Mouse (Mus musculus) thymus, adult 2 months (tissue): ENCODE measurements around the gene Cfap99. TPM values are rescaled to one million over a fixed set of nuclear protein-coding genes. Genes with fewer than 3 reads are reported as not detected.

Experiments used
- DNase-seq: peaks from one replicate; pipeline ENCODE4 v3.0.0; 2021
- H3K27ac ChIP-seq: fragments of 200-500 bp; 2 replicates; pipeline ENCODE4 v1.5.1; 2012; ENCODE audit warnings: low read length, control low read depth; ENCODE audit not compliant: control insufficient read depth, insufficient read depth
- H3K27me3 ChIP-seq: fragments of 200-500 bp; 2 replicates; pipeline ENCODE4 v1.6.1; 2012; ENCODE audit warnings: mild to moderate bottlenecking, low read length, moderate library complexity, mixed read lengths; ENCODE audit not compliant: control insufficient read depth, insufficient read depth
- H3K36me3 ChIP-seq: fragments of 200-500 bp; 2 replicates; pipeline ENCODE4 v1.6.1; 2012; ENCODE audit warnings: mild to moderate bottlenecking, low read length, moderate library complexity; ENCODE audit not compliant: control insufficient read depth, insufficient read depth
- H3K4me1 ChIP-seq: fragments of 200-500 bp; replicated peaks from 2 replicates; pipeline ENCODE4 v1.6.1; 2012; ENCODE audit warnings: low read length; ENCODE audit not compliant: control insufficient read depth, insufficient read depth
- H3K4me3 ChIP-seq: fragments of 200-500 bp; 2 replicates; pipeline ENCODE4 v1.5.1; 2012; ENCODE audit warnings: mild to moderate bottlenecking, low read length, control low read depth, moderate library complexity; ENCODE audit not compliant: control insufficient read depth, insufficient read depth
- CTCF ChIP-seq: fragments of 200-500 bp; IDR thresholded peaks from 2 replicates; pipeline ENCODE4 v1.5.1; 2012; ENCODE audit warnings: mild to moderate bottlenecking, control low read depth, low read length, moderate library complexity, borderline replicate concordance; ENCODE audit not compliant: control insufficient read depth, poor library complexity, insufficient read depth; ENCODE audit errors: extremely low read depth
- POLR2A ChIP-seq: fragments of 200-500 bp; IDR thresholded peaks from 2 replicates; pipeline ENCODE4 v1.6.1; 2012; ENCODE audit warnings: mild to moderate bottlenecking, low read length, control low read depth, moderate library complexity; ENCODE audit not compliant: control insufficient read depth, poor library complexity, insufficient read depth; ENCODE audit errors: extremely low read depth
- WGBS: fragments of 180-500 bp; shearing (Covaris S2); methylation state at CpG from one replicate; pipeline ENCODE4 v1.1.7; 2018; 5-methylcytosine and 5-hydroxymethylcytosine counted together
- polyA plus RNA-seq: library from polyadenylated mRNA; depleted of rRNA; stranded (reverse); fragments of >200 nt; gene quantifications from 2 replicates; pipeline ENCODE4 v1.2.3, GENCODE M21; 2012

Gene Cfap99
- polyA plus RNA-seq, 1 experiment: not detected

DNA sequence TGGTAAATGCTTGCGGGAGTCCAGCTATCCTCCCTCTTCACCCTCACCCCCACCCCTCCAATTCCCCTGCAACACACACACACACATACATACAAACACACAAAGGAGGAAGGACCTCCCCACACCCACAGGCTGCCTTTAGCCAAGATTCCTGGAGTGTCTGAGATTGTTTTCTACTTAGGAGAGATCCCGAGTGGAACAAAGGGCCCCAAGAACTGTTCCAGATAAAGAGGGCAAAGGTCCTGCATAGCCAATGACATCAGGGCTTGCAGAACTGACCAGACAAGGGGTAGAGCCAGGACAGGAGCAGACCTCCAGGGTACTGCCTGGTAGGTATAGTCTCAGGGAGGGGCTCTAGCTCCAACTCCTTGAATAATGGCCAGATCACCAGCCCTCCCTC is 6.3 kb downstream of the Cfap99 start:
- TF ChIP-seq CTCF: no peak
- no peak for TF ChIP-seq POLR2A
- H3K36me3 ChIP-seq: no peaks in the 10 kb centered on the region
- 76% methylated on average over 2 of the region's 2 CpGs for whole genome bisulfite sequencing
- H3K27ac ChIP-seq: no peak overlapping the region
- no peaks in the 10 kb centered on the region for H3K4me1 ChIP-seq
- no peak overlapping the region for H3K4me3 ChIP-seq
- no peaks in the 10 kb centered on the region for H3K27me3 ChIP-seq
- no peak for DNase-seq

DNA sequence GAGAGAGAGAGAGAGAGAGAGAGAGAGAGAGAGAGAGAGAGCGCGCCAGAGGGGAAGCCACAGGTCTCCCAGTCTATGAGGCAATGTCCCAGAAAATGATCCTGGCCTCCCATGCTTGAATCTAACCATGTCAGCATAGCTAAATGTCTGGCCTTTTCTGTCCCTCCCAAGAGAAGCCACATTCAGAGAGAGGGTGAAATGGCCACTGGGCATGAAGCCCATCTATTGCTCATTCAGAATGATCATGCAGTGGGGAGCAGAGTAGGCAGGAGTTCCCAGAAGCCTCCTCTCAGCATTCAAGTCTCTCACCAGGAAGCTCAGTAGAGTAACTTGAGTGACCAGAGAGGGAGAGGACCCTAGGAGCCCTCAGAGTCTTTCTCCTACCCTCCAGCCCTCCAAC is 6.7 kb downstream of the Cfap99 start:
- 100% methylated on average over 1 of the region's 2 CpGs for WGBS
- no peak for DNase-seq
- Histone ChIP-seq H3K4me3 (no peak overlapping the region), H3K4me1 (no peaks in the 10 kb centered on the region), H3K27ac (no peak overlapping the region), H3K27me3 (no peaks in the 10 kb centered on the region), H3K36me3 (no peaks in the 10 kb centered on the region)
- TF ChIP-seq POLR2A (no peak), CTCF (no peak)

DNA sequence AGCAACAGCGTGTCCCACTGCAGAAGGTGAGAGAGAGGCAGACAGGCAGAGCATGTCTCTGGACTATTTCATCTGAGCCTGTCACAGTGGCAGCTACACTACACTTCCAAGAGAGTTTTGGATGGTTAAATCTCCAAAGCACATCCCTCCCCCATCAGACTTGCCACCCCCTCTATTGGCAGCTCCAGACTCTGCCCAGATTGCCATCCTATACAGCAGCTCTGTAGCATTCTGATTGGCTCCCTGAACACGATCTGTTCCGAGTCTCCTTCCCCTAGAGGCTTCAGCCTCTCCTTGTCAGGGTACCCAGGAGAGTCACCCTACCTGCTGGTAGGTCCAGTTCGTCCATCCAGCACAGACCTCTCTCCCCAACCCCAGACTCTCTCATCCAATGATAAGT is 9.7 kb downstream of the Cfap99 start:
- Histone ChIP-seq H3K36me3 (no peaks in the 10 kb centered on the region), H3K4me3 (no peak overlapping the region), H3K4me1 (no peaks in the 10 kb centered on the region), H3K27ac (no peak overlapping the region), H3K27me3 (no peaks in the 10 kb centered on the region)
- no peak for DNase-seq
- TF ChIP-seq CTCF (no peak), POLR2A (no peak)
- WGBS: 78% methylated on average over 4 of the region's 4 CpGs

DNA sequence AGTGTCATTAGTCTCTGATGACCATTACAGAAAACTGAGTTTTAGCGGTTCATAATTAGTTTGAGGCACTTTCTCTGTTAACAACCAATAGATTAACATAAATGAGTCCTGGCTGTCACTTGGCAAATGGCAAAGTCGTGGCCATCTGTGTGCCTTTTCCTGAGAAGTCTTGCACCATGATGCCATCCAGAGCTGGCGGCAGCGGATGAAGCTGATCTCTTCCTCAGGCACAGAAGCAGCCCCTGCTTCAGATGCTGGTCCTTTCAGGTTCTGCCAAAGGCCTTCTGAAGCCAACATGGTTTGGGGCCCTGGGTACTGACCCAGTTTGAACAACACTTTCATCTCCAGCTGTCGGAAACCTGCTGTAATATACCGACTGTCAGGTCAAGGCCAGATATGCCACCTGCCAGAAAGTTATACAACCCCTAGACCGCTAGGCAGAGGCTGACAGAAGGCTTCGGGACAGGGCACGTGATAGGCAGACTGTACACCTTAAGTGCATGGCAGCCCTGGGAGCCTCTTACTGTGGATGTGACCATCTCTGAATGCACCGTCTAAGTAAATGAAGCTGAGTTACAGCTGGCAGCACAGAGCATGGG is 10.6 kb downstream of the Cfap99 start:
- WGBS: 92% methylated on average over 10 of the region's 10 CpGs
- H3K27me3 ChIP-seq: no peaks in the 10 kb centered on the region
- no peak overlapping the region for H3K27ac ChIP-seq
- no peaks in the 10 kb centered on the region for H3K36me3 ChIP-seq
- no peaks in the 10 kb centered on the region for H3K4me1 ChIP-seq
- TF ChIP-seq POLR2A: no peak
- TF ChIP-seq CTCF: no peak
- H3K4me3 ChIP-seq: no peak overlapping the region
- no peak for DNase-seq

DNA sequence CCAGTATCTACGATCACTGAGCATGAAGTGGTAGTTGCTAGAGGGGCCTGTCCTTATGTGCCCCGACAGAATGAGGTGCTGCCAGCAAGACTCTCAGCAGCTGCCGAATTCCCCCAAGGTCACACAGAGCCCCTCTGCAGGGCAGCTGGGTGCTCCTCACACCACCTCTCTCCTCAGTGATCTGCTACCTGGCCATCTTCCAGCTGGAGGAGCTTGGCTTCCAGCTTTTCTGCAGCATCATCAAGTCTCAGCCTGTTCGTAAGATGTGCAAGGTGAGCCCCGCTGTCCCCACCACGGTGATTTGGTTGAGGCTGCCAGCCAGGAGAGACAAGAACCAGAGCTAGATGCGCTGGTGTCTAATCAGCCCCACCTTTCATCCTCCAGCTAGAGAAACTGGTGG is 14.0 kb downstream of the Cfap99 start:
- Histone ChIP-seq H3K4me1 (no peaks in the 10 kb centered on the region), H3K27me3 (no peaks in the 10 kb centered on the region), H3K36me3 (no peaks in the 10 kb centered on the region), H3K4me3 (no peak overlapping the region), H3K27ac (no peak overlapping the region)
- TF ChIP-seq POLR2A: no peak
- no peak for TF ChIP-seq CTCF
- WGBS: 85% methylated on average over 7 of the region's 7 CpGs
- no peak for DNase-seq

DNA sequence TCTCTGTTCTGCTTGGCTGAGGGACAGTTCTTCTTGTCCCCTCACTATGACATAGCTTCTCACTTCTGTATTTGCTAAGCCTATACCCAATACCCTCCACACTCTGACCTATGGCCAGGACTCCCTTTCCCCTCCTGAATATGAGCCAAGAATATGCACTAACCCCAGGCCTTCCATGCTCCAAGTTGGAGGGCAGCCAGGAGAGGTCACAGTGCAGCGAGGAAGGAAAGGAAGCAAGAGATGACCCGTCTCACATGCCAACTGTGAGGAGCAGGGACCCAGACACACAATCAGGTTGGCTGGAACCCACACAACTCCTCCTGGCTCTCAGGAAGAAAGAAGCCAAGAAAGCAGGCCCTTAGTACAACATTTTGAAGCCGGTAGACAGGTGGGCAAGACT is 20.6 kb downstream of the Cfap99 start:
- WGBS: 78% methylated on average over 3 of the region's 3 CpGs
- TF ChIP-seq POLR2A (no peak), CTCF (no peak)
- Histone ChIP-seq H3K4me3 (no peak overlapping the region), H3K27me3 (no peaks in the 10 kb centered on the region), H3K4me1 (no peaks in the 10 kb centered on the region), H3K36me3 (no peaks in the 10 kb centered on the region), H3K27ac (no peak overlapping the region)
- no peak for DNase-seq

DNA sequence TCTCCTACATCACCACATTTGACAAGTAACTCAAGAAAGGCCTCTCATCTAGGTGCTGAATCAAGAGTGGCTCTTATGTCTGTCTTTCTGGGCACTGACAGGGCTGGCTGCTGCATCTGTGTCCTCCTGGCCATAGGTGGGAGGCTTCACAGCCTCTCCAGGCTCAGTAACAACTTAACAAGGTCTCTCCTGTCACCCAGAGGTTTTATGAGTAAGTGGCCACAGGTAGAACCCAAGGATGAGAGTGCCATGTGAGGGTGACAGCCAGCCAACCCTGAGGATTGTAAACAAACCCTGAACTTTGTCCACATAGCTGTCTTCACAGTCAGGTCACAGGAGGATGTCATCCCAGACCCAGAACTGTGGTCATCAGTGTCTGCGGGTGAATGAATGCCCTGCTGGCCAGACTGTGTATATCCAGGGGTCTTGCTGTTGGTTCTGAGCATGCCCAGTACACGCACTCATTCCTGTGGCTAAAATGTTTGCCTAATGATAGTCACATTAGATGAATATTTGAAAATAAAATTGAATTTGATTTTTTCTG is 31.2 kb downstream of the Cfap99 start:
- DNase-seq: no peak
- WGBS: 86% methylated on average over 2 of the region's 2 CpGs
- no peaks in the 10 kb centered on the region for H3K36me3 ChIP-seq
- TF ChIP-seq CTCF: no peak
- no peak for TF ChIP-seq POLR2A
- no peak overlapping the region for H3K4me3 ChIP-seq
- no peaks in the 10 kb centered on the region for H3K27me3 ChIP-seq
- peaks cover 5% of the 10 kb centered on the region for H3K4me1 ChIP-seq
- H3K27ac ChIP-seq: no peak overlapping the region
